Mouse (Mus musculus): Measurements from ENCODE around the gene Batf2.

- no peak for TF ChIP-seq CTCF (IDR thresholded peaks at IDR 0.05; ENCODE audit: control insufficient read depth, insufficient read depth, low read length)
- no peak for TF ChIP-seq POLR2A (IDR thresholded peaks at IDR 0.05; ENCODE audit: borderline replicate concordance, control insufficient read depth, low read depth, low read length)
Observed at GRCm38 (mm10) chr19:6113116-6113515, 27.7 kb upstream of the Batf2 start.
